Mouse (Mus musculus) fibroblast of lung, adult 2 months (primary cell): ENCODE results near the gene Fbxl18.
A peak's percentile ranks its signal among the peaks of the same experiment; 100 is the strongest.

Experiments
- DNase-seq: peaks from one replicate; pipeline ENCODE4 v3.0.0-alpha.2; 2011; ENCODE audit warnings: low read depth

Fbxl18 gene

GRCm38 (mm10) chr5:142915231-142915630, 20.0 kb upstream of the Fbxl18 start:
- no peak for DNase-seq

- DNase-seq, result no peak
Measured at GRCm38 (mm10) chr5:142912739-142913138, 17.5 kb upstream of the Fbxl18 start.

GRCm38 (mm10) chr5:142912320-142912719, 17.1 kb upstream of the Fbxl18 start:
- DNase-seq, result no peak

GRCm38 (mm10) chr5:142911629-142912028, 16.4 kb upstream of the Fbxl18 start:
- DNase-seq, result no peak

- no peak for DNase-seq
Measured at GRCm38 (mm10) chr5:142909576-142910278, 14.5 kb upstream of the Fbxl18 start.

- no peak for DNase-seq
Measured at GRCm38 (mm10) chr5:142908941-142909575, 13.8 kb upstream of the Fbxl18 start.

- no peak for DNase-seq
Measured at GRCm38 (mm10) chr5:142907803-142908559, 12.8 kb upstream of the Fbxl18 start.

GRCm38 (mm10) chr5:142907048-142907802, 12.0 kb upstream of the Fbxl18 start:
- no peak for DNase-seq

- DNase-seq, result peak; percentile 77
Measured at GRCm38 (mm10) chr5:142906532-142907047, 11.4 kb upstream of the Fbxl18 start, which contains the start of gene Actb. Actb (minus strand) TSS chr5:142906754.

GRCm38 (mm10) chr5:142905725-142906531, 10.7 kb upstream of the Fbxl18 start:
- DNase-seq, result peak; percentile 93

GRCm38 (mm10) chr5:142905038-142905695, 9.9 kb upstream of the Fbxl18 start:
- no peak for DNase-seq

GRCm38 (mm10) chr5:142904208-142905037, 9.2 kb upstream of the Fbxl18 start:
- no peak for DNase-seq

- DNase-seq, result no peak
Measured at GRCm38 (mm10) chr5:142903470-142904207, 8.4 kb upstream of the Fbxl18 start.

- no peak for DNase-seq
Measured at GRCm38 (mm10) chr5:142902506-142903314, 7.5 kb upstream of the Fbxl18 start.

- DNase-seq, result no peak
Measured at GRCm38 (mm10) chr5:142901846-142902505, 6.8 kb upstream of the Fbxl18 start.

GRCm38 (mm10) chr5:142901355-142901802, 6.2 kb upstream of the Fbxl18 start:
- no peak for DNase-seq

GRCm38 (mm10) chr5:142900651-142901050, 5.4 kb upstream of the Fbxl18 start:
- DNase-seq, result no peak
